Mouse (Mus musculus): ENCODE measurements around the gene Prc1.
A peak's percentile ranks its signal among the peaks of the same experiment; 100 is the strongest.

Gene Prc1

GRCm38 (mm10) chr7:80336932-80337331 is 42.7 kb downstream of the Prc1 start:
- no peak for DNase-seq (ENCODE audit: low read depth)

- DNase-seq (ENCODE audit: low read depth), result no peak
These were observed 45.1 kb downstream of the Prc1 start for GRCm38 (mm10) chr7:80339371-80339770.

GRCm38 (mm10) chr7:80339793-80340628 is 45.8 kb downstream of the Prc1 start:
- DNase-seq (ENCODE audit: low read depth), result peak; percentile 94

- peak; percentile 54 for DNase-seq (ENCODE audit: low read depth)
These were observed 46.5 kb downstream of the Prc1 start, which contains the start of gene Unc45a for GRCm38 (mm10) chr7:80340793-80341192. Gene Unc45a, minus strand, starts transcription at chr7:80341005.

- no peak for DNase-seq (ENCODE audit: low read depth)
These were observed 47.5 kb downstream of the Prc1 start for GRCm38 (mm10) chr7:80341793-80342192.

GRCm38 (mm10) chr7:80342858-80343257 is 48.6 kb downstream of the Prc1 start, which contains the start of gene Hddc3:
Gene Hddc3, plus strand, starts transcription at chr7:80343104.
- DNase-seq (ENCODE audit: low read depth), result peak; percentile 79

GRCm38 (mm10) chr7:80343270-80344018 is 49.2 kb downstream of the Prc1 start:
- no peak for DNase-seq (ENCODE audit: low read depth)

- no peak for DNase-seq (ENCODE audit: low read depth)
These were observed 51.9 kb downstream of the Prc1 start for GRCm38 (mm10) chr7:80346173-80346572.

GRCm38 (mm10) chr7:80346830-80347229 is 52.6 kb downstream of the Prc1 start:
- no peak for DNase-seq (ENCODE audit: low read depth)

GRCm38 (mm10) chr7:80347670-80348586 is 53.7 kb downstream of the Prc1 start:
- no peak for DNase-seq (ENCODE audit: low read depth)

- no peak for DNase-seq (ENCODE audit: low read depth)
These were observed 56.6 kb downstream of the Prc1 start for GRCm38 (mm10) chr7:80350808-80351207.

GRCm38 (mm10) chr7:80352920-80353319 is 58.7 kb downstream of the Prc1 start:
- DNase-seq (ENCODE audit: low read depth), result no peak

GRCm38 (mm10) chr7:80356351-80356750 is 62.1 kb downstream of the Prc1 start:
- no peak for DNase-seq (ENCODE audit: low read depth)

GRCm38 (mm10) chr7:80357156-80357555 is 62.9 kb downstream of the Prc1 start:
- no peak for DNase-seq (ENCODE audit: low read depth)

- no peak for DNase-seq (ENCODE audit: low read depth)
These were observed 63.8 kb downstream of the Prc1 start for GRCm38 (mm10) chr7:80358039-80358438.

GRCm38 (mm10) chr7:80360435-80360834 is 66.2 kb downstream of the Prc1 start:
- no peak for DNase-seq (ENCODE audit: low read depth)

GRCm38 (mm10) chr7:80365759-80366158 is 71.5 kb downstream of the Prc1 start:
- no peak for DNase-seq (ENCODE audit: low read depth)
